Mouse (Mus musculus): ENCODE measurements around the gene Rrp8. TPM values are rescaled to one million over a fixed set of nuclear protein-coding genes. Genes with fewer than 3 reads are reported as not detected.

The Rrp8 gene
- 41.2 and 45.0 TPM in 2 replicates for polyA plus RNA-seq (2014; fragmentation: Nextera tagmentation; extraction: Ambion mirVana)

- ATAC-seq (ENCODE audit: low FRiP score): no peak
- peaks cover 28% of the 10 kb centered on the region for H3K36me3 ChIP-seq (ENCODE audit: control insufficient read depth, insufficient read depth, low read length)
- peaks cover 22% of the 10 kb centered on the region; the same call in 1 of the 2 replicates for H3K4me1 ChIP-seq (ENCODE audit: control insufficient read depth, insufficient read depth, low read length)
- H3K9me3 ChIP-seq (ENCODE audit: control insufficient read depth, low read length): no peaks in the 10 kb centered on the region
- H3K27me3 ChIP-seq (ENCODE audit: control insufficient read depth, insufficient read depth, low read length): no peaks in the 10 kb centered on the region
- DNase-seq (ENCODE audit: low spot score, missing footprints): peak; percentile 97
- H3K9ac ChIP-seq (ENCODE audit: low read length): peak within 1 kb of the TSS; percentile 92
- H3K27ac ChIP-seq (ENCODE audit: low read depth, low read length): peak within 1 kb of the TSS; percentile 69
- peak within 1 kb of the TSS; percentile 82 for H3K4me3 ChIP-seq (ENCODE audit: low read depth, low read length)
- WGBS: under 1% methylated on average over 30 of the region's 30 CpGs
- H3K4me2 ChIP-seq: peak within 1 kb of the TSS; percentile 82
These were observed at the start of gene Rrp8 for GRCm38 (mm10) chr7:105736911-105737521. TSS of gene Rrp8 (minus strand) at chr7:105737385.

GRCm38 (mm10) chr7:105786506-105787284, 49.5 kb upstream of the Rrp8 start:
- ATAC-seq (ENCODE audit: low FRiP score): peak; percentile 78
- Histone ChIP-seq H3K4me1 (ENCODE audit: control insufficient read depth, insufficient read depth, low read length) (peaks cover 31% of the 10 kb centered on the region), H3K36me3 (ENCODE audit: control insufficient read depth, insufficient read depth, low read length) (peaks cover 4% of the 10 kb centered on the region; the same call in 1 of the 2 replicates), H3K9me3 (ENCODE audit: control insufficient read depth, low read length) (no peaks in the 10 kb centered on the region), H3K9ac (ENCODE audit: low read length) (peak overlapping the region; percentile 99), H3K4me3 (ENCODE audit: low read depth, low read length) (peak overlapping the region; percentile 88), H3K4me2 (peak overlapping the region; percentile 55), H3K27me3 (ENCODE audit: control insufficient read depth, insufficient read depth, low read length) (no peaks in the 10 kb centered on the region), H3K27ac (ENCODE audit: low read depth, low read length) (peak overlapping the region; percentile 84)
- WGBS: 8% methylated on average over 20 of the region's 20 CpGs
- DNase-seq (ENCODE audit: low spot score, missing footprints): peak; percentile 95

- Histone ChIP-seq H3K27me3 (ENCODE audit: control insufficient read depth, insufficient read depth, low read length) (no peaks in the 10 kb centered on the region), H3K4me2 (peak overlapping the region; percentile 8; the same call in 1 of the 2 replicates), H3K9me3 (ENCODE audit: control insufficient read depth, low read length) (no peaks in the 10 kb centered on the region), H3K27ac (ENCODE audit: low read depth, low read length) (no peak overlapping the region), H3K9ac (ENCODE audit: low read length) (no peak overlapping the region), H3K36me3 (ENCODE audit: control insufficient read depth, insufficient read depth, low read length) (peaks cover 8% of the 10 kb centered on the region), H3K4me1 (ENCODE audit: control insufficient read depth, insufficient read depth, low read length) (peaks cover 31% of the 10 kb centered on the region), H3K4me3 (ENCODE audit: low read depth, low read length) (no peak overlapping the region)
- ATAC-seq (ENCODE audit: low FRiP score) (no peak), DNase-seq (ENCODE audit: low spot score, missing footprints) (no peak)
- 28% methylated on average over 4 of the region's 4 CpGs for WGBS
These were observed 47.4 kb upstream of the Rrp8 start for GRCm38 (mm10) chr7:105784556-105784955.

GRCm38 (mm10) chr7:105783861-105784260, 46.7 kb upstream of the Rrp8 start:
- H3K27me3 ChIP-seq (ENCODE audit: control insufficient read depth, insufficient read depth, low read length): no peaks in the 10 kb centered on the region
- no peak overlapping the region for H3K4me2 ChIP-seq
- peaks cover 34% of the 10 kb centered on the region for H3K4me1 ChIP-seq (ENCODE audit: control insufficient read depth, insufficient read depth, low read length)
- H3K27ac ChIP-seq (ENCODE audit: low read depth, low read length): no peak overlapping the region
- 41% methylated on average over 4 of the region's 4 CpGs for WGBS
- peaks cover 8% of the 10 kb centered on the region for H3K36me3 ChIP-seq (ENCODE audit: control insufficient read depth, insufficient read depth, low read length)
- no peak for DNase-seq (ENCODE audit: low spot score, missing footprints)
- ATAC-seq (ENCODE audit: low FRiP score): no peak
- no peak overlapping the region for H3K4me3 ChIP-seq (ENCODE audit: low read depth, low read length)
- H3K9ac ChIP-seq (ENCODE audit: low read length): no peak overlapping the region
- no peaks in the 10 kb centered on the region for H3K9me3 ChIP-seq (ENCODE audit: control insufficient read depth, low read length)

- no peak overlapping the region for H3K4me2 ChIP-seq
- ATAC-seq (ENCODE audit: low FRiP score) (peak; percentile 33), DNase-seq (ENCODE audit: low spot score, missing footprints) (peak; percentile 88)
- no peaks in the 10 kb centered on the region for H3K9me3 ChIP-seq (ENCODE audit: control insufficient read depth, low read length)
- H3K4me3 ChIP-seq (ENCODE audit: low read depth, low read length): no peak overlapping the region
- no peak overlapping the region for H3K27ac ChIP-seq (ENCODE audit: low read depth, low read length)
- no peak overlapping the region for H3K9ac ChIP-seq (ENCODE audit: low read length)
- peaks cover 8% of the 10 kb centered on the region for H3K36me3 ChIP-seq (ENCODE audit: control insufficient read depth, insufficient read depth, low read length)
- no peaks in the 10 kb centered on the region for H3K27me3 ChIP-seq (ENCODE audit: control insufficient read depth, insufficient read depth, low read length)
- peaks cover 20% of the 10 kb centered on the region for H3K4me1 ChIP-seq (ENCODE audit: control insufficient read depth, insufficient read depth, low read length)
- 42% methylated on average over 4 of the region's 4 CpGs for WGBS
These were observed 41.5 kb upstream of the Rrp8 start for GRCm38 (mm10) chr7:105778553-105779265.

- Histone ChIP-seq H3K4me2 (no peak overlapping the region), H3K4me3 (ENCODE audit: low read depth, low read length) (no peak overlapping the region), H3K4me1 (ENCODE audit: control insufficient read depth, insufficient read depth, low read length) (peaks cover 14% of the 10 kb centered on the region), H3K9ac (ENCODE audit: low read length) (no peak overlapping the region), H3K27ac (ENCODE audit: low read depth, low read length) (no peak overlapping the region; the same call in 1 of the 2 replicates), H3K27me3 (ENCODE audit: control insufficient read depth, insufficient read depth, low read length) (no peaks in the 10 kb centered on the region), H3K9me3 (ENCODE audit: control insufficient read depth, low read length) (no peaks in the 10 kb centered on the region), H3K36me3 (ENCODE audit: control insufficient read depth, insufficient read depth, low read length) (peaks cover 8% of the 10 kb centered on the region)
- ATAC-seq (ENCODE audit: low FRiP score): peak; percentile 45; the same call in 1 of the 2 replicates
- WGBS: 62% methylated on average over 13 of the region's 13 CpGs
- peak; percentile 89 for DNase-seq (ENCODE audit: low spot score, missing footprints)
These were observed 40.8 kb upstream of the Rrp8 start for GRCm38 (mm10) chr7:105777797-105778552.

- WGBS: 92% methylated on average over 1 of the region's 1 CpGs
- Histone ChIP-seq H3K4me2 (no peak overlapping the region), H3K27me3 (ENCODE audit: control insufficient read depth, insufficient read depth, low read length) (no peaks in the 10 kb centered on the region), H3K27ac (ENCODE audit: low read depth, low read length) (no peak overlapping the region), H3K9me3 (ENCODE audit: control insufficient read depth, low read length) (no peaks in the 10 kb centered on the region), H3K4me1 (ENCODE audit: control insufficient read depth, insufficient read depth, low read length) (peaks cover 14% of the 10 kb centered on the region), H3K36me3 (ENCODE audit: control insufficient read depth, insufficient read depth, low read length) (peaks cover 14% of the 10 kb centered on the region), H3K9ac (ENCODE audit: low read length) (no peak overlapping the region), H3K4me3 (ENCODE audit: low read depth, low read length) (no peak overlapping the region)
- ATAC-seq (ENCODE audit: low FRiP score): no peak
- no peak for DNase-seq (ENCODE audit: low spot score, missing footprints)
These were observed 40.1 kb upstream of the Rrp8 start for GRCm38 (mm10) chr7:105777316-105777715.

GRCm38 (mm10) chr7:105776026-105776425, 38.8 kb upstream of the Rrp8 start:
- Histone ChIP-seq H3K27ac (ENCODE audit: low read depth, low read length) (no peak overlapping the region), H3K4me1 (ENCODE audit: control insufficient read depth, insufficient read depth, low read length) (peaks cover 14% of the 10 kb centered on the region), H3K9me3 (ENCODE audit: control insufficient read depth, low read length) (no peaks in the 10 kb centered on the region), H3K4me2 (no peak overlapping the region), H3K9ac (ENCODE audit: low read length) (no peak overlapping the region), H3K4me3 (ENCODE audit: low read depth, low read length) (no peak overlapping the region), H3K36me3 (ENCODE audit: control insufficient read depth, insufficient read depth, low read length) (peaks cover 21% of the 10 kb centered on the region; the same call in 1 of the 2 replicates), H3K27me3 (ENCODE audit: control insufficient read depth, insufficient read depth, low read length) (no peaks in the 10 kb centered on the region)
- ATAC-seq (ENCODE audit: low FRiP score) (no peak), DNase-seq (ENCODE audit: low spot score, missing footprints) (no peak)
- 86% methylated on average over 2 of the region's 2 CpGs for WGBS
